Mouse (Mus musculus) kidney, embryonic 16.5 days (tissue): Measurements from ENCODE around the gene Vmn1r126. TPM values are rescaled to one million over a fixed set of nuclear protein-coding genes. Genes with fewer than 3 reads are reported as not detected.
"Not testable (repeated sequence)": the region's sequence is repeated elsewhere in the genome, so short reads cannot be mapped to it uniquely, and the experiment has no call there.

Experiments used
- ATAC-seq: fragments of 200-750 bp; cut with Nextera tagmentation; 2 replicates; pipeline ENCODE4 v1.8.0; 2017; ENCODE audit warnings: moderate TSS enrichment; ENCODE audit not compliant: low FRiP score, low TSS enrichment
- H3K27ac ChIP-seq: fragments of 300-500 bp; sonication (generic); 2 replicates; pipeline ENCODE4 v1.5.1; 2014; ENCODE audit warnings: low read length
- H3K27me3 ChIP-seq: fragments of 300-500 bp; sonication (generic); 2 replicates; pipeline ENCODE4 v1.6.1; 2014; ENCODE audit warnings: low read length, control low read depth, mixed read lengths; ENCODE audit not compliant: insufficient read depth
- H3K36me3 ChIP-seq: fragments of 300-500 bp; sonication (generic); 2 replicates; pipeline ENCODE4 v1.6.1; 2014; ENCODE audit warnings: low read length, control low read depth, mixed read lengths; ENCODE audit not compliant: insufficient read depth
- H3K4me1 ChIP-seq: fragments of 300-500 bp; sonication (generic); 2 replicates; pipeline ENCODE4 v1.6.1; 2014; ENCODE audit warnings: low read length, control low read depth, mixed read lengths; ENCODE audit not compliant: insufficient read depth
- H3K4me2 ChIP-seq: fragments of 300-500 bp; sonication (generic); replicated peaks from 2 replicates; pipeline ENCODE4 v1.6.1; 2014; ENCODE audit warnings: low read depth, low read length
- H3K4me3 ChIP-seq: fragments of 300-500 bp; sonication (generic); 2 replicates; pipeline ENCODE4 v1.5.1; 2014; ENCODE audit warnings: mild to moderate bottlenecking, low read length
- H3K9ac ChIP-seq: fragments of 300-500 bp; sonication (generic); replicated peaks from 2 replicates; pipeline ENCODE4 v1.6.1; 2014; ENCODE audit warnings: low read length
- H3K9me3 ChIP-seq: fragments of 300-500 bp; sonication (generic); 2 replicates; pipeline ENCODE4 v1.6.1; 2016; ENCODE audit warnings: low read length, control low read depth
- WGBS: fragments of 180-500 bp; shearing (Covaris S2); extraction: QIAGEN DNeasy Blood & Tissue Kit; methylation state at CpG from one replicate; pipeline ENCODE4 v1.1.7; 2014; 5-methylcytosine and 5-hydroxymethylcytosine counted together
- polyA plus RNA-seq: library from polyadenylated mRNA; unstranded; fragments of >200 nt; fragmentation: Nextera tagmentation; extraction: Ambion mirVana; gene quantifications from 2 replicates; pipeline ENCODE4 v1.2.1, GENCODE M21; 2015

Gene Vmn1r126
- not detected in 2 replicates for polyA plus RNA-seq

GRCm38 (mm10) chr7:21301367-21301766 is at the start of gene Vmn1r126:
TSS of gene Vmn1r126 (minus strand) at chr7:21301467.
- not testable (repeated sequence) for H3K27ac ChIP-seq, H3K4me1 ChIP-seq, H3K36me3 ChIP-seq, H3K27me3 ChIP-seq, ATAC-seq, H3K9me3 ChIP-seq, H3K9ac ChIP-seq, H3K4me2 ChIP-seq, H3K4me3 ChIP-seq
- WGBS: no CpG with 5 or more reads among the region's 5 CpGs

GRCm38 (mm10) chr7:21349073-21349472 is 47.8 kb upstream of the Vmn1r126 start, which contains the start of gene Vmn1r128:
TSS of gene Vmn1r128 (plus strand) at chr7:21349373.
- not testable (repeated sequence) for H3K9ac ChIP-seq, H3K4me1 ChIP-seq, H3K36me3 ChIP-seq, H3K4me3 ChIP-seq, H3K27ac ChIP-seq, H3K4me2 ChIP-seq, H3K9me3 ChIP-seq, H3K27me3 ChIP-seq, ATAC-seq
- 71% methylated on average over 1 of the region's 1 CpGs for WGBS

- H3K9ac ChIP-seq, H3K4me1 ChIP-seq, H3K4me2 ChIP-seq, H3K27ac ChIP-seq, H3K4me3 ChIP-seq, H3K36me3 ChIP-seq, H3K9me3 ChIP-seq, H3K27me3 ChIP-seq, ATAC-seq: not testable (repeated sequence)
- WGBS: no CpG with 5 or more reads among the region's 3 CpGs
These were observed 18.5 kb upstream of the Vmn1r126 start, which contains the start of gene Vmn1r127 for GRCm38 (mm10) chr7:21319761-21320160. TSS of gene Vmn1r127 (minus strand) at chr7:21319861.

GRCm38 (mm10) chr7:21271879-21272278 is 29.4 kb downstream of the Vmn1r126 start, which contains the start of gene Vmn1r125:
TSS of gene Vmn1r125 (plus strand) at chr7:21272179.
- not testable (repeated sequence) for H3K36me3 ChIP-seq, H3K4me1 ChIP-seq, H3K27ac ChIP-seq, H3K9ac ChIP-seq, H3K4me2 ChIP-seq, ATAC-seq, H3K27me3 ChIP-seq, H3K4me3 ChIP-seq, H3K9me3 ChIP-seq
- WGBS: 66% methylated on average over 3 of the region's 3 CpGs

GRCm38 (mm10) chr7:21260517-21260916 is 40.8 kb downstream of the Vmn1r126 start, which contains the start of gene Vmn1r124:
TSS of gene Vmn1r124 (minus strand) at chr7:21260617.
- 82% methylated on average over 4 of the region's 4 CpGs for WGBS
- not testable (repeated sequence) for H3K4me2 ChIP-seq, ATAC-seq, H3K4me1 ChIP-seq, H3K9me3 ChIP-seq, H3K4me3 ChIP-seq, H3K36me3 ChIP-seq, H3K27me3 ChIP-seq, H3K9ac ChIP-seq, H3K27ac ChIP-seq

Other genes with a start within 250 kb of the Vmn1r126 start
- gene Vmn1r120, start 247.7 kb downstream of the Vmn1r126 start, polyA plus RNA-seq: not detected in 2 replicates
- gene Vmn1r121, start 203.0 kb downstream of the Vmn1r126 start, polyA plus RNA-seq: not detected in 2 replicates
- not detected in 2 replicates for gene Vmn1r122, start 167.3 kb downstream of the Vmn1r126 start, polyA plus RNA-seq
- gene Vmn1r123, start 139.3 kb downstream of the Vmn1r126 start, polyA plus RNA-seq: not detected in 2 replicates
- gene Gm5157, start 111.0 kb downstream of the Vmn1r126 start, polyA plus RNA-seq: not detected in 2 replicates
- not detected in 2 replicates for gene Vmn1r124, start 40.9 kb downstream of the Vmn1r126 start, polyA plus RNA-seq
- gene Vmn1r125, start 29.3 kb downstream of the Vmn1r126 start, polyA plus RNA-seq: not detected in 2 replicates
- gene Vmn1r127, start 18.4 kb upstream of the Vmn1r126 start, polyA plus RNA-seq: not detected in 2 replicates
- gene Vmn1r128, start 47.9 kb upstream of the Vmn1r126 start, polyA plus RNA-seq: not detected in 2 replicates
- not detected in 2 replicates for gene Vmn1r129, start 59.8 kb upstream of the Vmn1r126 start, polyA plus RNA-seq
- not detected in 2 replicates for gene Gm6882, start 131.3 kb upstream of the Vmn1r126 start, polyA plus RNA-seq
- gene Vmn1r130, start 210.3 kb upstream of the Vmn1r126 start, polyA plus RNA-seq: not detected in 2 replicates
- not detected in 2 replicates for gene Vmn1r131, start 244.6 kb upstream of the Vmn1r126 start, polyA plus RNA-seq